8 mouse cellular contexts compared by ENCODE assay signal in the genomic region with DNA sequence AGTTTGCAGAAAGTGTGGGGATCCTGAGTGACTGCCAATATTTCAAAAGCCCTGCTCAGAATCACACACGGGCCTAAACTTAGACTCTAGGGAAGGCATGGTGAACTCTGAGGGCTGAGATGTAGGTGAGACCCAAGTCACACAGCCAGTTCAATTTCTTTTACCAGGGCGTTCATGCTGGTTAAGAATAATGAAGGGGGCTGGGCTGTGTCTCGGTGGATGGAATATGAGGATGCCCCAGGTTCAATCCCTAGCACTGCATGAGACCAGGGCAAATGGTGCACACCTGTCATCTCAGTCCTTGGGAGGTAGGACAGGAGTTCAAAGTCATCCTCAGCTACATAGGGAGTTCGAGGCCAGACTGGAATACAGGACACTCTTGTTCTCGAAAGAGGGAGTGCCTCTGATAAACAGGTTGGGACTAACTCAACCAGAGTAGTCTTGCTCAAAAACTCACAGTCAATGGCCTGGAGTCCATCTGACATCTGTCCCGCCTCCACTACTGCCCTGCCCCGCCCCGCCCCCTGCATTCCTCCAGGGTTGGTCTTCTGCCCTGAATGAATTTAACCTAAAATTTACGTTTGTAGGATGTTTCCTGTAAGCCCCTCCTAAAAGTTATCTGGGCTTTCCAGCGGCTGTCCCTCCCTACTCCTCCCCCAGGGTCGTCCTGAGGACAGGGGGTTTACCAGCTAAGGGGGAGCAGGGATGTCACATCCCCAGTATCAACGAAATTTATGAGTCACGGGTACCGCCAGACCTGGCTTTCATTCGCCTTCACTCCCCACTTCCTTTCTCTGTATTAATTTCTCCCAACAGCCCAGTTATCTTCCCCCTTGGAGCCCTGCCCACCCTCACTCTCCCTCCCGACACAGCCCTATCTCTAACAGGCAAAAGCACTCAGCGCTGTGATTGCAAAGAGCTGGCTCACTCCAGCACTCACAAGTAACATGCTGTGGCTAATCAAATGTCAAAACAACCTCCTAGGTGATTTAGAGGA. TPM values are rescaled to one million over a fixed set of nuclear protein-coding genes. Genes with fewer than 3 reads are reported as not detected.
A peak's percentile ranks its signal among the peaks of the same experiment; 100 is the strongest.
DNase-seq lines count a peak whose midpoint lies in the region.

No protein-coding gene starts in this region.

- peak; percentile 75 for DNase-seq in embryo, embryonic 10 days (ENCODE audit: low spot score)
- DNase-seq in embryo, embryonic 9.5 days (ENCODE audit: extremely low spot score), result no peak
- DNase-seq in adrenal gland, postnatal 25 days, result peak; percentile 56
- peak; percentile 39 for DNase-seq in induced T-regulatory cell, adult 2 months (ENCODE audit: low read depth)
- DNase-seq in lung, postnatal 36 days, result peak; percentile 78
- DNase-seq in left cerebral cortex, adult 8-10 months (ENCODE audit: low spot score in 2 of 2), result no peak
- no peak for DNase-seq in cerebellum, adult 9-10 months
- DNase-seq in retina, postnatal 1 day, result no peak

RNA-seq across cellular contexts. Expression of gene Tle3, which starts 35.3 kb away (rescaled TPM):
- total RNA-seq in adrenal gland, postnatal 25 days (2021), result 137 and 157 TPM in 2 replicates
- 10 to 100 TPM; 37.4 to 53.8 (median 44.7) TPM for total RNA-seq in left cerebral cortex, adult 8-10 months (2022)

Comparison
In these comparisons a context has a peak if more than half of its experiments do, and no peak if none do; other contexts are left out.
1. DNase-seq: peak in embryo, embryonic 10 days (single experiment), adrenal gland, postnatal 25 days (single experiment), induced T-regulatory cell, adult 2 months (single experiment) and lung, postnatal 36 days (single experiment); none in embryo, embryonic 9.5 days (single experiment), left cerebral cortex, adult 8-10 months (0 of 2), cerebellum, adult 9-10 months (single experiment) and retina, postnatal 1 day (single experiment).